Mouse (Mus musculus): ENCODE measurements at regions not wholly inside any gene's neighbourhood (a gene's known extent, or its start where the extent isn't known, plus 50 kb on each side); places are given as distances from the start of the nearest gene placed in this dataset.

DNA sequence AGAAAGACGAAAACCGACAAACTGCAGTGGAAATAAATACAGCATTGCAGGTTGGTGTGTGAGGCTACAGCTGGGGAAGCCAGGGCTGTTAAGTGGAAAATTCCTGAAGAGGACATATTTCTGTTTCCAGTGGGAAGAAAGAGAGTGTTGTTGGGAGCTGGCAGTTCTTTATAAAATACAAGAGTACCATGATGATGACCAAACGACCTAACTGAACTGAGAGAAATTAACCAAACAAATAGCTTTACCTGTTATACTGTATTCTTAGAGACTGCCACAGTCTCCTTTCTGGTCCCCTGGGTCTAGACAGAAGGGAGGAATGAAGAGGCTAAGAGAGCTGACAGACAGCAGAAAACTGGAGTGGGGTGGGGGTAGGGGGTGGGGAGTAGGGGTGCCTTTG, 517.9 kb downstream of the Nyap2 start:
- no peaks in the 10 kb centered on the region for H3K36me3 ChIP-seq (ENCODE audit: control insufficient read depth, insufficient read depth, low read length)
- no peak for DNase-seq (ENCODE audit: low spot score)
- no peak for ATAC-seq (ENCODE audit: insufficient number of reproducible peaks, low FRiP score, low TSS enrichment, low read depth)
- 31% methylated on average over 3 of the region's 3 CpGs for WGBS
- H3K27me3 ChIP-seq (ENCODE audit: control insufficient read depth, insufficient read depth, low read length): no peaks in the 10 kb centered on the region
- H3K9ac ChIP-seq (ENCODE audit: low read length): no peak overlapping the region
- H3K9me3 ChIP-seq (ENCODE audit: control insufficient read depth, low read length): no peaks in the 10 kb centered on the region
- H3K27ac ChIP-seq (replicated peaks; ENCODE audit: low read depth, low read length): no peak overlapping the region
- no peak overlapping the region for H3K4me3 ChIP-seq (ENCODE audit: low read depth, low read length)
- no peak overlapping the region; the same call in 1 of the 2 replicates for H3K4me2 ChIP-seq (ENCODE audit: low read depth, severe bottlenecking)
- H3K4me1 ChIP-seq (ENCODE audit: control insufficient read depth, insufficient read depth, low read length): no peaks in the 10 kb centered on the region

- H3K4me3 ChIP-seq (ENCODE audit: low read depth, low read length): no peak overlapping the region
- H3K27ac ChIP-seq (replicated peaks; ENCODE audit: low read depth, low read length): no peak overlapping the region
- H3K4me1 ChIP-seq (ENCODE audit: control insufficient read depth, insufficient read depth, low read length): no peaks in the 10 kb centered on the region
- ATAC-seq (ENCODE audit: insufficient number of reproducible peaks, low FRiP score, low TSS enrichment, low read depth) (peak; percentile 44; the same call in 1 of the 2 replicates), DNase-seq (ENCODE audit: low spot score) (peak; percentile 48)
- WGBS: 8% methylated on average over 1 of the region's 1 CpGs
- H3K9ac ChIP-seq (ENCODE audit: low read length): no peak overlapping the region
- H3K36me3 ChIP-seq (ENCODE audit: control insufficient read depth, insufficient read depth, low read length): no peaks in the 10 kb centered on the region
- H3K9me3 ChIP-seq (ENCODE audit: control insufficient read depth, low read length): no peaks in the 10 kb centered on the region
- H3K27me3 ChIP-seq (ENCODE audit: control insufficient read depth, insufficient read depth, low read length): no peaks in the 10 kb centered on the region
- no peak overlapping the region for H3K4me2 ChIP-seq (ENCODE audit: low read depth, severe bottlenecking)
These were observed 532.0 kb downstream of the Nyap2 start for GRCm38 (mm10) chr1:81608772-81609171.

DNA sequence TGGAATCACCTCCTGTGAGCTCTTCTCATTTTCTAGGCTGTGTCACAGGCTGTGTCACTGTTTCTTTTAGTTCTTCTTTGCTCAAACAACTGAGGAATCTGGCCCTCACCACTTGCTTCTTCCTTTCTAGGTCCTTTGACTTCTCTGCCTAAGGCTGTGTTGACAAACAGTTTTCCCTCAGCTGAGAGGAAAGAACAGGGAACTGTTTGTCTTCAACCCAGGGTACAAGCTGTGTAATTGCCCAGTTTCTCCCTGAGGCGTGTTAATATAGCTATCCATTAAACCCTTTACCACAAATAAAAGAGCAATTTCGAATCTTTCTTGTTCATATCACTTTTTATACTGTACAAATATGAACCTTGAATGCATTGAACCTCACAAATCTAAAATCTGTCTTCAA, 542.1 kb downstream of the Nyap2 start:
- Histone ChIP-seq H3K4me3 (ENCODE audit: low read depth, low read length) (no peak overlapping the region), H3K9ac (ENCODE audit: low read length) (no peak overlapping the region), H3K27ac (replicated peaks; ENCODE audit: low read depth, low read length) (no peak overlapping the region), H3K36me3 (ENCODE audit: control insufficient read depth, insufficient read depth, low read length) (no peaks in the 10 kb centered on the region), H3K4me2 (ENCODE audit: low read depth, severe bottlenecking) (no peak overlapping the region), H3K4me1 (ENCODE audit: control insufficient read depth, insufficient read depth, low read length) (no peaks in the 10 kb centered on the region), H3K27me3 (ENCODE audit: control insufficient read depth, insufficient read depth, low read length) (no peaks in the 10 kb centered on the region), H3K9me3 (ENCODE audit: control insufficient read depth, low read length) (no peaks in the 10 kb centered on the region)
- 82% methylated on average over 2 of the region's 2 CpGs for WGBS
- DNase-seq (ENCODE audit: low spot score) (no peak), ATAC-seq (ENCODE audit: insufficient number of reproducible peaks, low FRiP score, low TSS enrichment, low read depth) (no peak)

GRCm38 (mm10) chr1:81624141-81624540, 547.4 kb downstream of the Nyap2 start:
- Histone ChIP-seq H3K9ac (ENCODE audit: low read length) (no peak overlapping the region), H3K27me3 (ENCODE audit: control insufficient read depth, insufficient read depth, low read length) (no peaks in the 10 kb centered on the region), H3K4me1 (ENCODE audit: control insufficient read depth, insufficient read depth, low read length) (no peaks in the 10 kb centered on the region), H3K27ac (replicated peaks; ENCODE audit: low read depth, low read length) (no peak overlapping the region), H3K4me2 (ENCODE audit: low read depth, severe bottlenecking) (no peak overlapping the region), H3K9me3 (ENCODE audit: control insufficient read depth, low read length) (no peaks in the 10 kb centered on the region), H3K4me3 (ENCODE audit: low read depth, low read length) (no peak overlapping the region), H3K36me3 (ENCODE audit: control insufficient read depth, insufficient read depth, low read length) (no peaks in the 10 kb centered on the region)
- no peak for DNase-seq (ENCODE audit: low spot score)
- ATAC-seq (ENCODE audit: insufficient number of reproducible peaks, low FRiP score, low TSS enrichment, low read depth): no peak
- WGBS: 86% methylated on average over 4 of the region's 4 CpGs

GRCm38 (mm10) chr1:81632704-81633103, 556.0 kb downstream of the Nyap2 start:
- ATAC-seq (ENCODE audit: insufficient number of reproducible peaks, low FRiP score, low TSS enrichment, low read depth) (no peak), DNase-seq (ENCODE audit: low spot score) (no peak)
- H3K9me3 ChIP-seq (ENCODE audit: control insufficient read depth, low read length): no peaks in the 10 kb centered on the region
- no peak overlapping the region for H3K9ac ChIP-seq (ENCODE audit: low read length)
- H3K27me3 ChIP-seq (ENCODE audit: control insufficient read depth, insufficient read depth, low read length): no peaks in the 10 kb centered on the region
- 91% methylated on average over 1 of the region's 1 CpGs for WGBS
- no peaks in the 10 kb centered on the region for H3K36me3 ChIP-seq (ENCODE audit: control insufficient read depth, insufficient read depth, low read length)
- H3K4me3 ChIP-seq (ENCODE audit: low read depth, low read length): no peak overlapping the region
- H3K4me2 ChIP-seq (ENCODE audit: low read depth, severe bottlenecking): no peak overlapping the region
- H3K27ac ChIP-seq (replicated peaks; ENCODE audit: low read depth, low read length): no peak overlapping the region
- no peaks in the 10 kb centered on the region for H3K4me1 ChIP-seq (ENCODE audit: control insufficient read depth, insufficient read depth, low read length)

GRCm38 (mm10) chr1:81637357-81637756, 560.6 kb downstream of the Nyap2 start:
- H3K4me2 ChIP-seq (ENCODE audit: low read depth, severe bottlenecking): no peak overlapping the region

DNA sequence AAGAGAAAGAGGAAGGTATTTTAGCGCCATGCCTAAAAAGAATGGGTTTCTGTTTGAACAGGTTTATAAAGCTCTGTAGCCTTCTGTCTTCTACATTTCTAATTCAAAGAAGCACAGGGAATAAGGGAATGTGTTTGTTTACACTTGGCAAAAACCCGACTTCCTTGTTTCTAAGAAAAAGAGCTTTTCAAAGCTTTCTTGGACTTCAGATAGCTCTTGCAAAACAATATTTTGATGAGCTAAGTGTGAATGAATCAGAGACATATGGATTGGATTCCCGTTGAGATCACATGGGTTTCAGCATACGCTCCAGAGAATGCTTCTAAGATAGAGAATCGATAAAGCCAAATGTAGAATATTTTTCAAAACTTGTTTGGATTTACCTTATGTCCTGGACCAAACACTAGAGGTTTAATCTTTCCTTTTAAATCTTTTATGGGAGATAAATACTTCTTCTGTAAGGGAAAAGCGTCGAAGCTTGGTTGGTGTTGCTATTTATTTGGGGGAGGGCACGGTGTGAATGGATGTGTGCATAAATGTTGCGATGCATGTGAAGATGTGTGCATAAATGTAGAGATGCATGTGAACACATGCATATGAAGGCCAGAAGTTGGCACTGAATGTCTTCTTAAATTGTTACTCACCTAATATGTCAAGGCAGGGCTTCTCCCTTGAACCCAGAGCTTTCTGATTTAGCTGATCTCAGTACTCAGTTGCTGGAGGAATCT, 576.4 kb downstream of the Nyap2 start:
- H3K9ac ChIP-seq (ENCODE audit: low read length): no peak overlapping the region
- no peaks in the 10 kb centered on the region for H3K36me3 ChIP-seq (ENCODE audit: control insufficient read depth, insufficient read depth, low read length)
- no peak overlapping the region for H3K4me3 ChIP-seq (ENCODE audit: low read depth, low read length)
- H3K27ac ChIP-seq (replicated peaks; ENCODE audit: low read depth, low read length): no peak overlapping the region
- H3K4me2 ChIP-seq (ENCODE audit: low read depth, severe bottlenecking): no peak overlapping the region
- no peaks in the 10 kb centered on the region for H3K4me1 ChIP-seq (ENCODE audit: control insufficient read depth, insufficient read depth, low read length)
- no peak for ATAC-seq (ENCODE audit: insufficient number of reproducible peaks, low FRiP score, low TSS enrichment, low read depth)
- WGBS: 88% methylated on average over 9 of the region's 9 CpGs
- DNase-seq (ENCODE audit: low spot score): no peak
- no peaks in the 10 kb centered on the region for H3K9me3 ChIP-seq (ENCODE audit: control insufficient read depth, low read length)
- H3K27me3 ChIP-seq (ENCODE audit: control insufficient read depth, insufficient read depth, low read length): no peaks in the 10 kb centered on the region

More at GRCm38 (mm10) chr1:81637357-81637756, 560.6 kb downstream of the Nyap2 start:
- WGBS: 84% methylated on average over 5 of the region's 5 CpGs
- Histone ChIP-seq H3K36me3 (ENCODE audit: control insufficient read depth, insufficient read depth, low read length) (no peaks in the 10 kb centered on the region), H3K27ac (replicated peaks; ENCODE audit: low read depth, low read length) (no peak overlapping the region), H3K4me3 (ENCODE audit: low read depth, low read length) (no peak overlapping the region), H3K9ac (ENCODE audit: low read length) (no peak overlapping the region), H3K9me3 (ENCODE audit: control insufficient read depth, low read length) (no peaks in the 10 kb centered on the region), H3K27me3 (ENCODE audit: control insufficient read depth, insufficient read depth, low read length) (no peaks in the 10 kb centered on the region), H3K4me1 (ENCODE audit: control insufficient read depth, insufficient read depth, low read length) (no peaks in the 10 kb centered on the region)
- no peak for ATAC-seq (ENCODE audit: insufficient number of reproducible peaks, low FRiP score, low TSS enrichment, low read depth)
- no peak for DNase-seq (ENCODE audit: low spot score)

DNA sequence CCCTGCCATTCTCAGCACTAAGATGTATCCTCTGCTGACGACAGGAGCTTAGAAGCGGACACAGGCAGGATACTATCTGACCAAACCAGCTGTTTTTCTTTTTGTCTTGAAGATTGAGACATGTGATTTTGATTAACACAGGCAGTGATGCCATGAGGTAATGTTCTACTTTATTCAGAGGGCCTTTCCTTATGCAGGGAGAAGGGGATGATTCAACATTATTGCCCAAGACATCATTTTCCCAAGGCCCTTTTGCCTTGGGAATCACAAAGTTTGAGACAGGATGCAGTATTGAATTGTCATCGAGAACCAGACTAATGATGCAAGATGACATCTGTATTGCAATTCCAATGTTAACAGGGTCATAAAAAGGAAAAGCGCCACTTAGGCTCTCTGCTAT, 571.7 kb upstream of the Gm9747 start:
- Histone ChIP-seq H3K27ac (replicated peaks; ENCODE audit: low read depth, low read length) (no peak overlapping the region), H3K4me2 (ENCODE audit: low read depth, severe bottlenecking) (no peak overlapping the region), H3K27me3 (ENCODE audit: control insufficient read depth, insufficient read depth, low read length) (no peaks in the 10 kb centered on the region), H3K4me1 (ENCODE audit: control insufficient read depth, insufficient read depth, low read length) (no peaks in the 10 kb centered on the region), H3K36me3 (ENCODE audit: control insufficient read depth, insufficient read depth, low read length) (no peaks in the 10 kb centered on the region), H3K9ac (ENCODE audit: low read length) (no peak overlapping the region), H3K9me3 (ENCODE audit: control insufficient read depth, low read length) (no peaks in the 10 kb centered on the region), H3K4me3 (ENCODE audit: low read depth, low read length) (no peak overlapping the region)
- DNase-seq (ENCODE audit: low spot score) (no peak), ATAC-seq (ENCODE audit: insufficient number of reproducible peaks, low FRiP score, low TSS enrichment, low read depth) (no peak)
- WGBS: 48% methylated on average over 4 of the region's 4 CpGs

DNA sequence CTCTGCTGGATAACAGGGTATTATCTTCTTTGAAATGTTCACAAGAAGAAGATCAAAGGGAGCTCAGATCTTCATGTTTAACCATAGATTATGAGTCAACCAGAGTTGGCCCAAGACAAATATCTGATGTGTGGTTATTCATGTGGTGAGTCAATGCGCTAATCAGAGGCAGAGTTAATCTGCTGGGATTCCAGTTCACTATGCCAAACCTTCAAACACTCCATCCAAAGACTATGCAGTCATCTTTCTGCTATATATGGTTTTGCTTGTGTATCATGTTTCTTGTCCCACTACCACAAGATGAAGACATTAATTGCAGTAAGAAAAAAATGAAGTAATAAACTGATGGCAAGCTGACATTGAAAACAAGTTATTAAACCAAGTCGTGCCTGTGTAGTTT, 561.8 kb upstream of the Gm9747 start:
- Histone ChIP-seq H3K4me2 (ENCODE audit: low read depth, severe bottlenecking) (no peak overlapping the region), H3K27me3 (ENCODE audit: control insufficient read depth, insufficient read depth, low read length) (no peaks in the 10 kb centered on the region), H3K4me3 (ENCODE audit: low read depth, low read length) (no peak overlapping the region), H3K27ac (replicated peaks; ENCODE audit: low read depth, low read length) (no peak overlapping the region), H3K36me3 (ENCODE audit: control insufficient read depth, insufficient read depth, low read length) (no peaks in the 10 kb centered on the region), H3K4me1 (ENCODE audit: control insufficient read depth, insufficient read depth, low read length) (no peaks in the 10 kb centered on the region), H3K9ac (ENCODE audit: low read length) (no peak overlapping the region), H3K9me3 (ENCODE audit: control insufficient read depth, low read length) (no peaks in the 10 kb centered on the region)
- ATAC-seq (ENCODE audit: insufficient number of reproducible peaks, low FRiP score, low TSS enrichment, low read depth) (no peak), DNase-seq (ENCODE audit: low spot score) (no peak)
- 87% methylated on average over 2 of the region's 2 CpGs for WGBS
